Mouse (Mus musculus) kidney, postnatal 25 days (tissue): Measurements from ENCODE around the gene Slc25a22.

Source experiments
- DNase-seq, 2 experiments: peaks; one replicate each; pipeline ENCODE4 v3.0.0; 2021; ENCODE audit warnings: mixed read lengths in 2 of 2

Gene Slc25a22

DNA sequence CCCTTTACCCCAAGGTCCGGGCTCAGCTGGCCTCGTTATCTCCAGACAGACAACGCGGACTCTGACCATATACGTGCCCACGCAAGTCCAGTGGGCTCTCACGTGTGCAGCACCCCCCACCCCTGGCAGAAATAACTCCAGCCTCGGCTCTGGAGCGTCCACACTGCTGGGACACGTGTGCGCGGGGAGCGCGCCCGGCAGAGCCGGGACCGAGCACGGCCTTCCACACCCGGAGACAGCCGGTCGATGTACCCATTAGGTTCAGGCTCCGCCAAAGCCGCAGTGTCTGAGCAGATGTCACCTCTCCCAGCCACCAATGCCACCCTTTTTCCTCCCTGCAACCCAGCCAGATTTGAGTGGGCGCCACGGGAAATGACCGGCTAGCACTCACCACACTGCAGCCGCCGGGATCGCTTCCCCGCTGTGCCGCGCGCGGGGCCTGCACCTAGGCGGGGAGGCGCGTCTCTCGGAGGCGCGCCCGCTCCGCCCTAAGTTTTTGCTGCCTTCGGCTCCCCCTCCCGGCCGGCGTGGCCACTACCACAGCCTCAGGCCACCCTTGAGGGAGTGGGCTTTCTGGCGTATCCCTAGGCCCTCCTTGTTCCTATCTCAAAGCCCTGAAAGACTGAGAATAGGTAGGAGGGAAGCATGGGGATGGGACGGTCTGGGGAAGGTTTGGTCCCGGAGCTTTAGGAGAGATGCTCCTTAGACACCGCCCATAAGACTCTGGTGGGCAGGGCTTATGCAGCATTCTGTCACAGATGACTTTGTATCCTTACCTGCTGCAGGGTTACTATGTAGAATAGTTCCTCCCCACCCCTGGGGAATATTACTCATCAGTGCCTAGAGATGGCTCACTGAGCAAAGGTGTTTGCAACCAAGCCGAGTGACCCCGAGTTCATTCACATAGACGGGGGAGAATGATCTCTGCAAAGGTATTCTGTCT is at the start of gene Slc25a22:
Gene Slc25a22, minus strand, starts transcription at position 715 of the 943 bp plus-strand sequence.
- DNase-seq, result peak; percentile 84 to 89

DNA sequence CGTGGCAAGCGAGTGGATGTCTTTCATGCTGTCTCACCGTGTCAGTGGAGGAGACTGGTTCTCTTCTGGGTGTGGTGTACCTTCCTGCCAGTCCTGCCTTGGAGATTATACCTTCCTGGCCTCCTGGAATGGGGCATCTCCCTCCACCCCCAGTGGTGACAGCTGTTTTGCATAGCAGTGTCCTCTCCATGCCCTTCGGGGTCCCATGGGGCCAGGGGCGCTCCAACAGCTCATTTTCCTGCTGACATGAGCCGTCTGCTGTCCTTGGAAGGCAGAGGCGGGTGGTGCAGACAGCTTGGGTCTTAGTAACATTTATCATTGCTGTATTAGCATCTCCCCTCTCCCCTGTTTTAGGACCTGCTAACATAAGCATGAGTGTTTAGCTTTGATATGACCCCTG is 49.4 kb upstream of the Slc25a22 start:
- DNase-seq, result no peak

GRCm38 (mm10) chr7:141486239-141486638 is 48.5 kb upstream of the Slc25a22 start:
- no peak for DNase-seq

GRCm38 (mm10) chr7:141485606-141486005 is 47.9 kb upstream of the Slc25a22 start:
- DNase-seq, result no peak

GRCm38 (mm10) chr7:141485186-141485585 is 47.5 kb upstream of the Slc25a22 start:
- DNase-seq, result no peak

DNA sequence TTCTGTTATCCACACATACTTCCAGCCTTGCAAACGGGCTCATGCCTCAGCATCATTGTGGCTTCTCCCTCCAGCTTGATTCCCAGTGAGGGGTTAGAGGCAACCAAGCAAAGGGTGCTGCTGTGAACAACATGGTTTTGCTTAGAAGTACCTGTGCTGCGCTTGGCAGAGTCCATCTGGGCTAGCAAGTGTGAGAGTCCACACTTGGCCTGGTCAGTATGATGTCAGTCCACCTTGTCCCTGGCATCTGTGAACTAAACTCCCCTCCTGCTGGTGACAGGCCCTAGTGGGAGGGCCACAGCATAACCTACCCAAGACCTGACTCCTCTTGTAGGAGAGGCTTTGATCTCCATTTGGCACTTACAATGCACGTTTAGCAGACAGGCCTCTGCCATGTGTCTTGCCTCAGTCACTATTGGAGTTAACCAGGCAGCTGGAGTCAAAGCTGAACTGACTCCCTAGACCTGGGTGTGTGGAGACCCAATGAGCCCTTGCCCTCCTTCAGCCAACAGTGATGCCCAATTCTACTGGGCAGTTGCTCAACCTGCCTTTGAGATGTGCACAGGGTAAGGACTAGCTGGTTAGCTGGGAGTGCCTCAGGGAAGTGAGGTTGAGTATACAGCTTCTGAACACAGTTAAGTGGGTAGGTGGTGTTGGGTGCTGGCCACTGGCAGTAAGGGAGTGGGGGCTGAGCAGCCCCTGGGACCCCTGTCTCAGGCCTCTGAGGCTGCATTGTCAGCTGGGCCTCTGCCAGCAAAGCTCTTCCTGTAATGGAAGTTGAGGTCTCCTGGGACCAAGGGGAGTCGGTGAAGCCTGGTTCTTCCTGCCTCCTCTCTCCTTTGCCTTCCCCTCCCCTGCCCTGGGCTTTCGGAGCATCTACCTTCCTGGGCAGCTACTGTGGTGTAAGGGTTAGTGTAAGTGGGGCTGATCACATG is 46.8 kb upstream of the Slc25a22 start:
- DNase-seq, result no peak

GRCm38 (mm10) chr7:141483114-141483653 is 45.5 kb upstream of the Slc25a22 start:
- no peak for DNase-seq

GRCm38 (mm10) chr7:141482531-141483024 is 44.9 kb upstream of the Slc25a22 start:
- no peak for DNase-seq

GRCm38 (mm10) chr7:141481498-141482401 is 44.1 kb upstream of the Slc25a22 start:
- peak; percentile 60 to 64 for DNase-seq

DNA sequence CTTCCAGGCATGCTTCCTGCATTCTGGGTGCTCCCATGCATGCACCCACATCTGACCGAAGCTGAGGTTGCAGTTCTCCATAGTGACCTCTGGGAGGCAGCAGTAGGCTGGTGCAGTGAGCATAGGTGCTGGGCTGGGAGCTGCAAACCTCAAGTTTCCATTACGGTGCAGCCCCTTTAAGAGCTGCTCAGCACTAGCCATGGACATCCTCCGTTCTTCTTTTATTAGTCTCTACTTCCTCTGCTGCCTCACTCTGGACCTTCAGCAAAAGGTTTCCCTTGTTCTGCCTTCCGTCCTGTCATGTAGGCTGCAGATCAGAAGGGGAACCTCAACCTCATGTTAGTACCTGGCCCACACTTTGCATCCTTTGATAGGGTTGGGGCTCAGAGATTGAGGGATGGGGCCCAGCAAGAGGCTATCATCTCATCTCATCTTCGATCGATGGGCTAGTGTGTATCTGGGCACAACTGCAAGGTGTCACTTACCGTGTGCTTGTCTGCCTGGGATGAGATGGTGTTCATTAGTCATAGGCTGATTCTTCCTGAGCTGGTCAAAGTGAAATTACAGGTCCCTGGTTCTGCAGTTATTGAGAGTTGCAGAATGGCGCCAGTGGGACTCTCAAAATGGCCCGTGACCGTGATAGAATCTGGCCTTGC is 43.3 kb upstream of the Slc25a22 start:
- peak; percentile 67 to 80 for DNase-seq

- DNase-seq, result no peak
These were observed 40.6 kb upstream of the Slc25a22 start for GRCm38 (mm10) chr7:141478270-141478748.

- peak in 1 of 2 experiments; percentile 60 for DNase-seq
These were observed 40.0 kb upstream of the Slc25a22 start for GRCm38 (mm10) chr7:141477578-141478269.

DNA sequence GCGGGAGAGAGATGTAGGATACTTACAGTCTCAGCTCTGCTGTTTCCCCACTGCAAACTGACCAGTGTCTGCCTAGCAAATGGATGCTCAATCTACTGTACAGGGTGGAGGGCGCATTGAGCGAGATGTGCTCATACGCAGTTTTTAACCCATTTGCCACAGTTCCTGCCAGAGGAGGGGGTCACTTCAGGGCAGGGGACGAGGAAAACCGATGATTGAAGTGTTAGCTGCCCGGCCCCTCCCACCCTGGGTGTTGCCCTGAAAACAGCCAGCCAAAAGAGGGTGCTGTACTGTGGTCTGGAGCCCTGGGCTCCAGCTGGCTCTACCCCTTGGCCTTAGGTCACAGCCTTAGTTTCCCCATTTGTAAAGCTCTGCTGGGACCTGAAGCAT is 39.3 kb upstream of the Slc25a22 start:
- peak in 1 of 2 experiments; percentile 50 for DNase-seq

DNA sequence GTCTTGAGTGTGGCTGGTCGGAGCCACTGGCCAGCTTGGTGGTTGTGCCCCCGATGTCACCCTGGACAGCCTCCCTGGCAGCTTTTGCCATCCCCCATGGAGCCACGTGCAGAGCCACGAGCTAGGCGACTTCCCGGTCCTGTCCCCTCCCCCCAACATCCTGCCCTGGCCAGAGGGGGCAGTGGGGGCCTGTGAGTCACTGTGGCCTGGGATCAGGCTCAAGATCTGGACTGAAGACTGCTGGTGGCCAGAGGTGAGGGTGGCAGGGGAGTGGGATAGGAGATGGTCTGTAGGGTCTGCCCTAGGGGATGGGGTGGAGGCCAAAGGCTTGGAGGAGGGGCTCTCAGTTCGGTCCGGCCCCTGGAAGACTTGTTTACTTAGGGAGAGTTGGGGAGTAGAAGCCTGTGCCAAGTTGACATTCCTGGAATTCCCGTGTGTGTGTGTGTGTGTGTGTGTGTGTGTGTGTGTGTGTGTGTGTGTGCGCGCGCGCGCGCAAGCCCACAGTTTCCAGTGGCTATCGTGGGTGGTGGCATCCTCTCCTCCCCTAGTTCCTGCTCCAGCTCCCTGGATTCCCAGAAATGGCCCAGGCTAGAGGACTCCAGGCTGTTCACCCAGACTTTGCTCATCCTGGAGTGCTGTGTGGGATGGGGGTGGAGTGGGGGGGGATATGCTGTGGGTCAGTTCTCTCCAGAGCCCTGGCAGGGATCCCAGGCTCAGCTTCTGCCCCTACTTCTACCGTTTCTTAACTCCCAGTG is 38.7 kb upstream of the Slc25a22 start:
- DNase-seq, result peak; percentile 92 to 97

- DNase-seq, result peak in 1 of 2 experiments; percentile 69
These were observed 38.1 kb upstream of the Slc25a22 start for GRCm38 (mm10) chr7:141475805-141476158.

- peak; percentile 85 to 93 for DNase-seq
These were observed 37.5 kb upstream of the Slc25a22 start, which contains the start of the genes Polr2l and Tspan4 for GRCm38 (mm10) chr7:141475011-141475804. Polr2l (minus strand) TSS chr7:141475132. Tspan4 (plus strand) TSS chr7:141475240.

GRCm38 (mm10) chr7:141474160-141474559 is 36.5 kb upstream of the Slc25a22 start:
- DNase-seq, result no peak

DNA sequence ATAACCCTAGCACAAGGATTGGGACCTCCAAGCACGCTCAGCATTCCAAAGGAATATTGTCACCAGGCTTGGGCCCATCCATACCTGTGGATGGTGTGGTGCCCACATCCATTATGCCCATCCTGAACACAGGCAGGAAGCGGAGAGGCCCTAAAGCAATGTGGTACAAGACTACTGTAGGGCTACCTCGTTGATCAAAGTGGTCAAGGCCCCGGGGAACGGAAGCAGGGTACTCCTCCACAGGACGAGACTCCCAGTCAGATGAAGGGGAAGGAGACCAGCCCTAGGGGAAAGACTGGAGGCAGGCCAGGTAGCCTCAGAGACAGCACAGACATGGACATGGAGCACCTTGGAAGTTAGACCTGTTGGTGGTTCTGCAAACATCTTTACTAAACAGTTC is 35.1 kb upstream of the Slc25a22 start:
- no peak for DNase-seq

DNA sequence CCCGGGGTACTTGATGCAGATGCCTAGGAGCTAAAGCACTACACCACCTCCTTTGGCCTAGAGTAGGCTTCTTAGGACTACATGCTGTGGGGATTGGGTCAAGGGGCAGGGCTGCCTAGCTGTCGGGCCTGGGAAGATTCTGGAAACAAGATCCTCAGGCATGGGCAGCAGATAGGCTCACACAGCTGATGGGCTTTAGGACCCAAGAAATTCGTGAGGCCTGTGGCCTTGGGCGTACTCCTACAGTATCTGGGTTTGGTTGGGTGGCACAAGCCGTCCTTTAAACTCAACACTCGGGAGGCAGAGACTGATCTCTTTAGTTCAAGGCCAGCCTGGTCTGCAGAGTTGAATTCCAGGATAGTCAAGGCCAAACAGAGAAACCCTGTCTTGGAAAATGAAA is 34.5 kb upstream of the Slc25a22 start:
- no peak for DNase-seq
